Comparison of ENCODE assay signal across 10 mouse cellular contexts in genomic region chr6:39058389-39058788, GRCm38 (mm10). TPM values are rescaled to one million over a fixed set of nuclear protein-coding genes. Genes with fewer than 3 reads are reported as not detected.
DNase-seq lines count a peak whose midpoint lies in the region; ATAC-seq and TF ChIP-seq lines count a peak whose summit lies in the region.
"Had no signal": no experiment of that assay in that cellular context is flagged by ENCODE, and none has a peak within 500 bp of the region (broad histone marks: within the 10 kb centered on the region; RNA-seq: fewer than 3 reads in every experiment).

No protein-coding gene starts in this region.

- H3K4me1 ChIP-seq in kidney, embryonic 16.5 days (ENCODE audit: insufficient read depth, low read length), result peaks cover 29% of the 10 kb centered on the region
- H3K4me1 ChIP-seq in CH12.LX (ENCODE audit: control insufficient read depth in 1 of 2, insufficient read depth in 2 of 2), result peaks cover 10 to 53% of the 10 kb centered on the region in 2 experiments; a peak in 3 of 4 replicates
- peaks cover 0 to 30% of the 10 kb centered on the region in 2 experiments; a peak in 2 of 4 replicates for H3K4me1 ChIP-seq in liver, embryonic 14.5 days (replicated peaks; ENCODE audit: control insufficient read depth in 2 of 2, insufficient read depth in 2 of 2, low read length in 1 of 2)

- dilution Hi-C loops in CH12.LX (cut with MboI; ENCODE audit: extremely low pct_ligation_motif_present, extremely low pct_unique_long_range_greater_than_20kb, low sequenced_read_pairs), result no loop called here

- no peak for DNase-seq in kidney, adult 9 months
- DNase-seq in CH12.LX (ENCODE audit: extremely low read depth), result no peak
- peak; percentile 18 for DNase-seq in ES-CJ7 (ENCODE audit: low read depth, low spot score)
- no peak for DNase-seq in liver, embryonic 14.5 days (ENCODE audit: low read depth in 3 of 3, low spot score in 3 of 3)
- DNase-seq in adrenal gland, postnatal 10 days, result no peak
- DNase-seq in adrenal gland, postnatal 25 days, result no peak
- DNase-seq: right cerebral cortex, postnatal 14 days had no signal

- ATAC-seq in kidney, embryonic 16.5 days (ENCODE audit: low FRiP score, low TSS enrichment), result no peak
- no peak for ATAC-seq in liver, embryonic 14.5 days (ENCODE audit: insufficient read depth)

- peak in 1 of 2 experiments; percentile 49; a peak in 2 of 4 replicates for TF ChIP-seq CTCF in CH12.LX (conservative IDR thresholded peaks at IDR 0.05 in 1 of 2, IDR thresholded peaks at IDR 0.05 in 1 of 2; ENCODE audit: low read depth in 2 of 2, low read length in 2 of 2)
- peak; percentile 71 for TF ChIP-seq CTCF in liver, embryonic 14.5 days (IDR thresholded peaks at IDR 0.05; ENCODE audit: low read depth)

- no peak for TF ChIP-seq POLR2A in CH12.LX (IDR thresholded peaks at IDR 0.05; ENCODE audit: low read depth, low read length)

- no peak overlapping the region for H3K4me3 ChIP-seq in kidney, embryonic 16.5 days (ENCODE audit: low read length)
- H3K4me3 ChIP-seq in CH12.LX (replicated peaks in 1 of 3; ENCODE audit: low read depth in 2 of 3, low read length in 2 of 3, poor library complexity in 1 of 3), result no peak overlapping the region
- H3K4me3 ChIP-seq in liver, embryonic 14.5 days (ENCODE audit: insufficient read depth in 1 of 2, low read depth in 2 of 2, low read length in 2 of 2), result no peak overlapping the region
- H3K4me3 ChIP-seq: limb, embryonic 13.5 days; neural tube, embryonic 12.5 days had no signal

- H3K79me2 ChIP-seq in CH12.LX (replicated peaks; ENCODE audit: control insufficient read depth, extremely low read depth, insufficient read depth, poor library complexity, severe bottlenecking), result no peaks in the 10 kb centered on the region

- no peak; the same call in none of the 2 replicates for TF ChIP-seq RAD21 in CH12.LX (IDR thresholded peaks at IDR 0.05; ENCODE audit: low read depth, low read length)

- in situ Hi-C loops in CH12.LX (cut with MboI; ENCODE audit: low pct_ligation_motif_present, low pct_unique_long_range_greater_than_20kb, low sequenced_read_pairs), result loop anchor here (25.0 kb wide), 1 partner anchor 321 kb away; no protein-coding TSS in a partner anchor

- H3K9ac ChIP-seq in kidney, embryonic 16.5 days (replicated peaks; ENCODE audit: low read length), result no peak overlapping the region
- no peak overlapping the region for H3K9ac ChIP-seq in CH12.LX (ENCODE audit: insufficient read depth, low read depth)
- H3K9ac ChIP-seq in liver, embryonic 14.5 days (replicated peaks), result no peak overlapping the region
- H3K9ac ChIP-seq: limb, embryonic 13.5 days; neural tube, embryonic 12.5 days had no signal

- 60% methylated on average over 3 of the region's 3 CpGs for WGBS in kidney, embryonic 16.5 days
- 53% methylated on average over 3 of the region's 3 CpGs for WGBS in liver, embryonic 14.5 days (ENCODE audit: insufficient replicate concordance)

- peak overlapping the region; percentile 18; the same call in 1 of the 2 replicates for H3K27ac ChIP-seq in kidney, embryonic 16.5 days (ENCODE audit: low read length)
- H3K27ac ChIP-seq in CH12.LX (ENCODE audit: insufficient read depth, low read depth), result no peak overlapping the region
- no peak overlapping the region for H3K27ac ChIP-seq in liver, embryonic 14.5 days
- H3K27ac ChIP-seq: limb, embryonic 13.5 days; neural tube, embryonic 12.5 days had no signal

- no peak overlapping the region for H3K4me2 ChIP-seq in kidney, embryonic 16.5 days (replicated peaks; ENCODE audit: low read depth, low read length)
- H3K4me2 ChIP-seq in CH12.LX (ENCODE audit: insufficient read depth, low read depth, poor library complexity, severe bottlenecking), result no peak overlapping the region
- H3K4me2 ChIP-seq in liver, embryonic 14.5 days (ENCODE audit: low read depth), result no peak overlapping the region
- H3K4me2 ChIP-seq: limb, embryonic 13.5 days; neural tube, embryonic 12.5 days had no signal

- H3K9me3 ChIP-seq in kidney, embryonic 16.5 days (ENCODE audit: low read length), result no peaks in the 10 kb centered on the region
- H3K9me3 ChIP-seq in CH12.LX (replicated peaks; ENCODE audit: low read length), result peaks cover 3% of the 10 kb centered on the region
- H3K9me3 ChIP-seq in liver, embryonic 14.5 days (ENCODE audit: control insufficient read depth, low read length), result no peaks in the 10 kb centered on the region
- H3K9me3 ChIP-seq: limb, embryonic 13.5 days; neural tube, embryonic 12.5 days had no signal

- no peak for TF ChIP-seq EP300 in CH12.LX (IDR thresholded peaks at IDR 0.05; ENCODE audit: low read length)
- TF ChIP-seq EP300 in liver, embryonic 14.5 days (IDR thresholded peaks at IDR 0.05; ENCODE audit: low read depth), result no peak

- no peaks in the 10 kb centered on the region for H3K36me3 ChIP-seq in kidney, embryonic 16.5 days (ENCODE audit: insufficient read depth, low read length)
- H3K36me3 ChIP-seq in CH12.LX (replicated peaks in 1 of 2; ENCODE audit: control insufficient read depth in 1 of 2, insufficient read depth in 1 of 2, low read length in 1 of 2), result no peaks in the 10 kb centered on the region
- H3K36me3 ChIP-seq in liver, embryonic 14.5 days (replicated peaks; ENCODE audit: control insufficient read depth, insufficient read depth, low read depth), result no peaks in the 10 kb centered on the region
- H3K36me3 ChIP-seq: limb, embryonic 13.5 days; neural tube, embryonic 12.5 days had no signal

- H3K27me3 ChIP-seq in kidney, embryonic 16.5 days (ENCODE audit: insufficient read depth, low read length), result 0 out of 2 replicates have a peak, but pooled peaks cover 4% of the 10 kb centered on the region
- no peaks in the 10 kb centered on the region for H3K27me3 ChIP-seq in CH12.LX (replicated peaks)
- H3K27me3 ChIP-seq in liver, embryonic 14.5 days (ENCODE audit: control insufficient read depth, insufficient read depth, low read length), result no peaks in the 10 kb centered on the region
- H3K27me3 ChIP-seq: neural tube, embryonic 12.5 days had no signal

TF ChIP-seq in CH12.LX, 34 proteins besides CTCF, POLR2A, EP300 and RAD21:
- no peak for TF ChIP-seq UBTF (IDR thresholded peaks at IDR 0.05; ENCODE audit: low read depth, low read length)
- no peak for TF ChIP-seq MYC (IDR thresholded peaks at IDR 0.05; ENCODE audit: low read depth, low read length)
- no peak for TF ChIP-seq ZKSCAN1 (IDR thresholded peaks at IDR 0.05; ENCODE audit: borderline replicate concordance, low read depth, low read length)
- no peak for TF ChIP-seq USF1 (IDR thresholded peaks at IDR 0.05; ENCODE audit: low read depth, low read length)
- TF ChIP-seq ZNF384 (IDR thresholded peaks at IDR 0.05; ENCODE audit: low read depth, low read length), result no peak
- no peak for TF ChIP-seq CHD1 (IDR thresholded peaks at IDR 0.05; ENCODE audit: low read depth, low read length)
- TF ChIP-seq KAT2A (IDR thresholded peaks at IDR 0.05; ENCODE audit: insufficient replicate concordance, low read length), result no peak
- TF ChIP-seq MAZ (IDR thresholded peaks at IDR 0.05; ENCODE audit: low read depth, low read length), result peak; percentile 59; the same call in 1 of the 2 replicates
- TF ChIP-seq USF2 (conservative IDR thresholded peaks at IDR 0.05; ENCODE audit: low read depth, low read length), result no peak
- TF ChIP-seq RCOR1 (conservative IDR thresholded peaks at IDR 0.05; ENCODE audit: low read depth, low read length), result no peak
- no peak for TF ChIP-seq ELF1 (IDR thresholded peaks at IDR 0.05; ENCODE audit: low read depth, low read length)
- no peak for TF ChIP-seq IRF4 (IDR thresholded peaks at IDR 0.05; ENCODE audit: low read depth, low read length)
- no peak for TF ChIP-seq JUND (conservative IDR thresholded peaks at IDR 0.05; ENCODE audit: low read depth, low read length)
- TF ChIP-seq HCFC1 (IDR thresholded peaks at IDR 0.05; ENCODE audit: low read depth, low read length), result no peak
- peak; percentile 5; the same call in 1 of the 2 replicates for TF ChIP-seq SMC3 (IDR thresholded peaks at IDR 0.05; ENCODE audit: low read depth, low read length)
- TF ChIP-seq PAX5 (IDR thresholded peaks at IDR 0.05; ENCODE audit: low read length), result no peak
- TF ChIP-seq BHLHE40 (IDR thresholded peaks at IDR 0.05; ENCODE audit: low read depth, low read length), result no peak

RNA-seq across cellular contexts. Expression of gene Parp12, which starts 59.8 kb away (rescaled TPM):
- 7.1 and 7.3 TPM in 2 replicates for polyA plus RNA-seq in kidney, embryonic 16.5 days (2015; fragmentation: Nextera tagmentation; extraction: Ambion mirVana)
- total RNA-seq in CH12.LX (2012; rRNA removed) (0.04 TPM in 1 of 2 replicates, not detected in the other), CH12.LX (2014; rRNA removed) (not detected in 2 replicates)
- polyA plus RNA-seq in CH12.LX (2012; ENCODE audit: insufficient read length, low read depth), result not detected in 2 replicates
- polyA plus RNA-seq in liver, embryonic 14.5 days (2012; rRNA removed), result 3.3 and 4.3 TPM in 2 replicates
- 2.8 and 3.6 TPM in 2 replicates for polyA plus RNA-seq in liver, embryonic 14.5 days (2014; fragmentation: Nextera tagmentation; extraction: Ambion mirVana)
- total RNA-seq in adrenal gland, postnatal 10 days (2021), result 10 to 100 TPM; 14.7 to 18.7 TPM
- total RNA-seq in adrenal gland, postnatal 25 days (2021), result 18.7 and 26.7 TPM in 2 replicates

Comparison
In these comparisons a context has a peak if more than half of its experiments do, and no peak if none do; other contexts are left out.
1. RNA of gene Parp12, which starts 59.8 kb away (total RNA-seq): 18.7 to 26.7 TPM in adrenal gland, postnatal 25 days and 14.7 to 18.7 TPM in adrenal gland, postnatal 10 days; 0.04 TPM in CH12.LX; every median in the first group is over 10 times any median in the second.